Mouse (Mus musculus) thymus, postnatal 4 days (tissue): ENCODE data around the gene Ttn.
"Not testable (repeated sequence)": the region's sequence is repeated elsewhere in the genome, so short reads cannot be mapped to it uniquely, and the experiment has no call there.

ENCODE experiments used
- DNase-seq: peaks from one replicate; pipeline ENCODE4 v3.0.0; 2021

The Ttn gene

GRCm38 (mm10) chr2:76982391-76983145, at the start of gene Ttn:
Gene Ttn, minus strand, starts transcription at chr2:76982547.
- DNase-seq: no peak

- DNase-seq: no peak
These were observed 38.3 kb upstream of the Ttn start for GRCm38 (mm10) chr2:77020649-77021048.

- no peak for DNase-seq
These were observed 35.4 kb upstream of the Ttn start for GRCm38 (mm10) chr2:77017735-77018134.

- not testable (repeated sequence) for DNase-seq
These were observed 31.1 kb upstream of the Ttn start for GRCm38 (mm10) chr2:77013449-77013848.

GRCm38 (mm10) chr2:77011981-77012380, 29.6 kb upstream of the Ttn start:
- DNase-seq: no peak

GRCm38 (mm10) chr2:77007015-77007414, 24.7 kb upstream of the Ttn start:
- no peak for DNase-seq

GRCm38 (mm10) chr2:77003148-77003547, 20.8 kb upstream of the Ttn start:
- no peak for DNase-seq

- DNase-seq: no peak
These were observed 16.0 kb upstream of the Ttn start for GRCm38 (mm10) chr2:76998351-76998750.

- DNase-seq: no peak
These were observed 10.3 kb upstream of the Ttn start for GRCm38 (mm10) chr2:76992493-76993201.

GRCm38 (mm10) chr2:76987317-76987716, 5.0 kb upstream of the Ttn start:
- DNase-seq: no peak

- DNase-seq: no peak
These were observed 2.0 kb upstream of the Ttn start for GRCm38 (mm10) chr2:76984384-76984783.

- no peak for DNase-seq
These were observed 1.3 kb upstream of the Ttn start for GRCm38 (mm10) chr2:76983601-76984000.

- no peak for DNase-seq
These were observed 630 bp downstream of the Ttn start for GRCm38 (mm10) chr2:76981717-76982116.

GRCm38 (mm10) chr2:76980146-76980545, 2.2 kb downstream of the Ttn start:
- peak; percentile 35 for DNase-seq

- no peak for DNase-seq
These were observed 4.7 kb downstream of the Ttn start for GRCm38 (mm10) chr2:76977650-76978049.

GRCm38 (mm10) chr2:76972051-76972450, 10.3 kb downstream of the Ttn start:
- DNase-seq: no peak

GRCm38 (mm10) chr2:76971069-76971468, 11.3 kb downstream of the Ttn start:
- DNase-seq: no peak

GRCm38 (mm10) chr2:76970669-76971068, 11.7 kb downstream of the Ttn start:
- no peak for DNase-seq

- no peak for DNase-seq
These were observed 12.1 kb downstream of the Ttn start for GRCm38 (mm10) chr2:76970204-76970603.

GRCm38 (mm10) chr2:76969637-76970036, 12.7 kb downstream of the Ttn start:
- no peak for DNase-seq

- DNase-seq: peak; percentile 79
These were observed 13.4 kb downstream of the Ttn start for GRCm38 (mm10) chr2:76968919-76969318.

GRCm38 (mm10) chr2:76966582-76966981, 15.8 kb downstream of the Ttn start:
- DNase-seq: no peak

- DNase-seq: no peak
These were observed 16.3 kb downstream of the Ttn start for GRCm38 (mm10) chr2:76966013-76966412.

- DNase-seq: no peak
These were observed 16.8 kb downstream of the Ttn start for GRCm38 (mm10) chr2:76965542-76965941.
